In the genomic region with DNA sequence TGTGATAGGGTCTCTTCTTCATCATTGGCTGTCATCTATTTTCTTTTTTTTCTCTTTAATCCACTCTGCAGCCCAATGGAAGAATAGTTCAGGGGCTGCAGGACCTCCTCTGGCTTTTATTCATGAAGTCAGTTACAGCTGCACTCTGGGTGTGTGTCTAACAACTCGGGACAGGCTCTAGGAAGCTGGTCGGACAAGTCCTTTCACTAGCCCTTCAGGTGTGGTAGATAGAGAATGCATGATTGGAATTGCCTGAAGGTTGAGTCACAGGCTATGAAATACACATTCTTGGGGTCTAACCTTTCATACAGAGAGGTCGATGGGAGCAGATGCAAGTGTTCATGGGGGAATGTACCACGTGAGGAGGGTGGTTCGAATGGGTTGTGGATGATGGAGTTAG, we compare ENCODE assay signal across 22 mouse cellular contexts.
DNase-seq lines count a peak whose midpoint lies in the region; ATAC-seq and TF ChIP-seq lines count a peak whose summit lies in the region.
"Had no signal": no experiment of that assay in that cellular context is flagged by ENCODE, and none has a peak within 500 bp of the region (broad histone marks: within the 10 kb centered on the region; RNA-seq: fewer than 3 reads in every experiment).

No protein-coding gene starts in this region.

- no peaks in the 10 kb centered on the region for H3K4me1 ChIP-seq in stomach, embryonic 16.5 days (ENCODE audit: control insufficient read depth, insufficient read depth, low read length)
- no peaks in the 10 kb centered on the region for H3K4me1 ChIP-seq in stomach, postnatal 0 days (replicated peaks; ENCODE audit: control insufficient read depth, insufficient read depth)

- no peak overlapping the region for H3K9ac ChIP-seq in stomach, embryonic 16.5 days (ENCODE audit: low read length)
- no peak overlapping the region for H3K9ac ChIP-seq in stomach, postnatal 0 days (ENCODE audit: low read length)

- DNase-seq in urinary bladder, postnatal 14 days (ENCODE audit: low spot score), result peak; percentile 52
- no peak for DNase-seq in urinary bladder, postnatal 10 days (ENCODE audit: low spot score)
- DNase-seq in urinary bladder, postnatal 36 days (ENCODE audit: low spot score in 2 of 2), result peak; percentile 19 to 33
- no peak for DNase-seq in urinary bladder, postnatal 25 days (ENCODE audit: low spot score)
- peak; percentile 30 for DNase-seq in stomach, postnatal 0 days (ENCODE audit: low spot score)
- DNase-seq in left cerebral cortex, adult 9 months (ENCODE audit: low spot score in 2 of 2), result no peak
- DNase-seq in ovary, postnatal 14 days (ENCODE audit: low spot score), result no peak
- DNase-seq: adrenal gland, adult 2 months; adrenal gland, adult 8-10 months; adrenal gland, postnatal 10 days; adrenal gland, postnatal 14 days; adrenal gland, postnatal 25 days; adrenal gland, postnatal 36 days; B cell, adult 2 months; cerebellum, adult 11 months; cerebellum, adult 11-12 months had no signal

- H3K4me2 ChIP-seq in stomach, embryonic 16.5 days (ENCODE audit: low read depth, low read length), result no peak overlapping the region
- 0 out of 2 replicates have a peak overlapping the region, but pooled peaks have one; percentile 4 for H3K4me2 ChIP-seq in stomach, postnatal 0 days (replicated peaks; ENCODE audit: low read depth)

- H3K9me3 ChIP-seq in stomach, embryonic 16.5 days (replicated peaks; ENCODE audit: control insufficient read depth, low read length), result no peaks in the 10 kb centered on the region
- H3K9me3 ChIP-seq in stomach, postnatal 0 days (ENCODE audit: control insufficient read depth, low read length), result no peaks in the 10 kb centered on the region
- H3K9me3 ChIP-seq: G1E had no signal

- peak overlapping the region; percentile 65 for H3K27ac ChIP-seq in stomach, embryonic 16.5 days (ENCODE audit: low read length)
- peak overlapping the region; percentile 79 for H3K27ac ChIP-seq in stomach, postnatal 0 days (replicated peaks)

- TF ChIP-seq EP300 in stomach, postnatal 0 days (optimal IDR thresholded peaks at IDR 0.05), result no peak

- H3K4me3 ChIP-seq in stomach, embryonic 16.5 days (replicated peaks; ENCODE audit: low read length), result no peak overlapping the region
- no peak overlapping the region for H3K4me3 ChIP-seq in stomach, postnatal 0 days (ENCODE audit: low read depth, low read length)

- WGBS in stomach, embryonic 16.5 days, result 65% methylated on average over 5 of the region's 5 CpGs
- WGBS in stomach, postnatal 0 days, result 58% methylated on average over 5 of the region's 5 CpGs

- TF ChIP-seq CTCF in stomach, postnatal 0 days (IDR thresholded peaks at IDR 0.05; ENCODE audit: low read depth), result no peak

- ATAC-seq in stomach, embryonic 16.5 days (ENCODE audit: insufficient read depth, low FRiP score), result peak; percentile 59; the same call in 1 of the 2 replicates
- ATAC-seq in stomach, postnatal 0 days (ENCODE audit: low FRiP score, low TSS enrichment), result peak; percentile 68
- ATAC-seq: activated CD4-positive, CD25-positive, alpha-beta regulatory T cell, adult 4 months; CD4-positive, CD25-positive, alpha-beta regulatory T cell, adult 4 months; Patski had no signal

- no peaks in the 10 kb centered on the region for H3K36me3 ChIP-seq in stomach, embryonic 16.5 days (ENCODE audit: control insufficient read depth, insufficient read depth, low read length)
- no peaks in the 10 kb centered on the region for H3K36me3 ChIP-seq in stomach, postnatal 0 days (ENCODE audit: control insufficient read depth, insufficient read depth, low read length)
- H3K36me3 ChIP-seq: G1E had no signal

- no peaks in the 10 kb centered on the region for H3K27me3 ChIP-seq in stomach, embryonic 16.5 days (ENCODE audit: control insufficient read depth, insufficient read depth, low read length)
- H3K27me3 ChIP-seq in stomach, postnatal 0 days (ENCODE audit: control insufficient read depth, insufficient read depth, low read length), result no peaks in the 10 kb centered on the region
- H3K27me3 ChIP-seq: CH12.LX had no signal

Comparison
In these comparisons a context has a peak if more than half of its experiments do, and no peak if none do; other contexts are left out.
1. DNase-seq: peak in urinary bladder, postnatal 14 days (single experiment), urinary bladder, postnatal 36 days (2 of 2) and stomach, postnatal 0 days (single experiment); none in urinary bladder, postnatal 10 days (single experiment), urinary bladder, postnatal 25 days (single experiment), left cerebral cortex, adult 9 months (0 of 2) and ovary, postnatal 14 days (single experiment).